Mouse (Mus musculus) lung, embryonic 16.5 days (tissue): ENCODE results near the gene Trabd. TPM values are rescaled to one million over a fixed set of nuclear protein-coding genes. Genes with fewer than 3 reads are reported as not detected.

Experiments used
- ATAC-seq: fragments of 200-750 bp; cut with Nextera tagmentation; 2 replicates; pipeline ENCODE4 v1.8.0; 2017; ENCODE audit warnings: low read depth, mild to moderate bottlenecking, moderate library complexity
- H3K27ac ChIP-seq: fragments of 300-500 bp; sonication (generic); 2 replicates; pipeline ENCODE4 v1.5.1; 2014; ENCODE audit warnings: mild to moderate bottlenecking, control low read depth, low read length
- H3K27me3 ChIP-seq: fragments of 300-500 bp; sonication (generic); 2 replicates; pipeline ENCODE4 v1.6.1; 2014; ENCODE audit warnings: low read depth, low read length, mixed read lengths; ENCODE audit not compliant: control insufficient read depth, insufficient read depth
- H3K36me3 ChIP-seq: fragments of 300-500 bp; sonication (generic); 2 replicates; pipeline ENCODE4 v1.6.1; 2014; ENCODE audit warnings: low read length; ENCODE audit not compliant: control insufficient read depth, insufficient read depth
- H3K4me1 ChIP-seq: fragments of 300-500 bp; sonication (generic); replicated peaks from 2 replicates; pipeline ENCODE4 v1.6.1; 2014; ENCODE audit warnings: low read length, mixed read lengths; ENCODE audit not compliant: control insufficient read depth, insufficient read depth
- H3K4me2 ChIP-seq: fragments of 300-500 bp; sonication (generic); 2 replicates; pipeline ENCODE4 v1.6.1; 2014; ENCODE audit warnings: low read depth, low read length, control low read depth
- H3K4me3 ChIP-seq: fragments of 300-500 bp; sonication (generic); 2 replicates; pipeline ENCODE4 v1.5.1; 2014; ENCODE audit warnings: mild to moderate bottlenecking, low read length, control low read depth
- H3K9ac ChIP-seq: fragments of 300-500 bp; sonication (generic); 2 replicates; pipeline ENCODE4 v1.6.1; 2014; ENCODE audit warnings: low read length, control low read depth
- H3K9me3 ChIP-seq: fragments of 300-500 bp; sonication (generic); 2 replicates; pipeline ENCODE4 v1.6.1; 2016; ENCODE audit warnings: low read length; ENCODE audit not compliant: control insufficient read depth
- WGBS: fragments of 180-500 bp; shearing (Covaris S2); extraction: QIAGEN DNeasy Blood & Tissue Kit; methylation state at CpG from one replicate; pipeline ENCODE4 v1.1.7; 2014; 5-methylcytosine and 5-hydroxymethylcytosine counted together
- polyA plus RNA-seq: library from polyadenylated mRNA; unstranded; fragments of >200 nt; fragmentation: Nextera tagmentation; extraction: Ambion mirVana; gene quantifications from 2 replicates; pipeline ENCODE4 v1.2.1, GENCODE M21; 2015

Trabd gene
- polyA plus RNA-seq, 1 experiment from 2014 or later, result 48.9 TPM

DNA sequence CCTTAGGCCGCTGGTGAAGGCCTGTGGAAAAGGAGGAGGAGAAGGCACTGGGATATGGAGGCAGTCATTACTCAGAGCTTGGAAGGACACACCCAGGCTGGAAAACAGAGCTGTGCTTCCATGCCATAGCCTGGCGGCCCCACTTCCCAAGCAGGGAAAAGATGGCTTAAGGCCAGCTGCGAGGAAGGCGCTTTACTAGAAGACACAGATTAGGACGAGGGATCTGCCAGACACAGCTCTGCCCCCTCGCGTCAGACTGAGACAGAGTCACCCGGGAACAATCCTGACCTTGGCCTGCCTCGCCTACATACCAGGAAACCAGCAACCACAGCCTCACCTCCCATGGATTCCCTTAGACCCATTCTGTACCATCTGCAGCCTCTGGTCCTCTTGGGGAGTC, 35.2 kb downstream of the Trabd start:
- ATAC-seq, result no peak
- Histone ChIP-seq H3K4me3 (no peak overlapping the region), H3K36me3 (peaks cover 59% of the 10 kb centered on the region), H3K4me1 (no peaks in the 10 kb centered on the region), H3K4me2 (no peak overlapping the region), H3K9ac (no peak overlapping the region), H3K9me3 (no peaks in the 10 kb centered on the region), H3K27ac (no peak overlapping the region), H3K27me3 (no peaks in the 10 kb centered on the region)
- WGBS, result 73% methylated on average over 9 of the region's 9 CpGs

GRCm38 (mm10) chr15:89118007-89118406, 43.1 kb downstream of the Trabd start:
- H3K4me1 ChIP-seq, result peaks cover 16% of the 10 kb centered on the region
- ATAC-seq, result no peak
- H3K9me3 ChIP-seq, result no peaks in the 10 kb centered on the region

DNA sequence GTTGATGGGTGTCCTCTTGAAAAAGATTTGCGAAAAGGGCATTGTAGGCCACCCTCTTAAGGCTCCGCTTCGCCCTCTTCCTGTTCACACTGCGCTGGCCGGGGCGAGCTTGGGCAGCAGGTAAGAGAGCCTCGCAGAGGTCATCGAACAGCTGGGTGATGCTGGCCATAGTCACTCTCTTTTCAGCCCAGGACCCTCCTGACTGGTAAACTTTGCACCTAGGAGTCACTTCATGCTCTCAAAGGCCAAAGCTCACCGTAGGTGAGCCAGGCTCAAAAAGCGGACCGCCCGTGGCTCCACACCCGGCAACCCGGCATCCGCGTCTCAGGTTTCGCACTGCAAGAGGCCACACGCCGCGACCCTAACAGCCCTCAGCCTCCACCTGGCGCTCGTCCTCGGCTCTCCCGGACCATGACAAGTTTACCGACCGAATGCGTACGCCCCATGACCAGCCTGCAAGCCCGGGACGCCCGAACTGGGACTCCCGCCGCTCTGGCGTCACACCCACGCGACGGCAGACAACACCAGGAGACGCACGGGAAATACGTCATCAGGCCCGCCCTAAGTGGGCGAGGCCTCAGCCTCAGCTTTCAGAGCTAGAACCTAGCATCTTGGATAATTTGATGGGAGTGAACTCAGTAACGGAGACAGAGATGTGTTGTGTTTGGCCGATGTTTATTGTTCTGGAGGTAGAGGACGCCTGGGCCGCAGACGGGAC, 47.9 kb downstream of the Trabd start, which contains the start of gene Tubgcp6:
Gene Tubgcp6, minus strand, starts transcription at position 464 of the 718 bp plus-strand sequence.
- no peaks in the 10 kb centered on the region for H3K9me3 ChIP-seq
- H3K36me3 ChIP-seq, result peaks cover 5% of the 10 kb centered on the region; the same call in 1 of the 2 replicates
- H3K27ac ChIP-seq, result peak within 1 kb of the TSS; percentile 39
- H3K9ac ChIP-seq, result peak within 1 kb of the TSS; percentile 83
- ATAC-seq, result peak; percentile 88
- under 1% methylated on average over 47 of the region's 47 CpGs for WGBS
- H3K4me3 ChIP-seq, result peak within 1 kb of the TSS; percentile 78
- H3K4me1 ChIP-seq, result peaks cover 28% of the 10 kb centered on the region
- no peaks in the 10 kb centered on the region for H3K27me3 ChIP-seq
- peak within 1 kb of the TSS; percentile 95 for H3K4me2 ChIP-seq

More at GRCm38 (mm10) chr15:89118007-89118406, 43.1 kb downstream of the Trabd start:
- Histone ChIP-seq H3K4me2 (no peak overlapping the region), H3K27ac (no peak overlapping the region), H3K36me3 (peaks cover 24% of the 10 kb centered on the region), H3K27me3 (no peaks in the 10 kb centered on the region), H3K9ac (no peak overlapping the region), H3K4me3 (no peak overlapping the region)

GRCm38 (mm10) chr15:89123595-89123994, 48.7 kb downstream of the Trabd start:
- Histone ChIP-seq H3K36me3 (peaks cover 5% of the 10 kb centered on the region; the same call in 1 of the 2 replicates), H3K27me3 (no peaks in the 10 kb centered on the region), H3K4me2 (peak overlapping the region; percentile 95), H3K4me3 (peak overlapping the region; percentile 78), H3K9me3 (no peaks in the 10 kb centered on the region), H3K27ac (peak overlapping the region; percentile 39), H3K4me1 (peaks cover 32% of the 10 kb centered on the region), H3K9ac (peak overlapping the region; percentile 83)
- WGBS, result 23% methylated on average over 11 of the region's 11 CpGs
- 0 out of 2 replicates have a peak, but pooled peaks have one; percentile 12 for ATAC-seq

- Histone ChIP-seq H3K27ac (no peak overlapping the region), H3K9ac (no peak overlapping the region), H3K9me3 (no peaks in the 10 kb centered on the region), H3K27me3 (no peaks in the 10 kb centered on the region), H3K4me3 (no peak overlapping the region), H3K4me2 (no peak overlapping the region), H3K36me3 (peaks cover 2% of the 10 kb centered on the region; the same call in 1 of the 2 replicates), H3K4me1 (peaks cover 35% of the 10 kb centered on the region)
- 81% methylated on average over 3 of the region's 3 CpGs for WGBS
- no peak for ATAC-seq
Measured at GRCm38 (mm10) chr15:89124312-89124711, 49.4 kb downstream of the Trabd start.

DNA sequence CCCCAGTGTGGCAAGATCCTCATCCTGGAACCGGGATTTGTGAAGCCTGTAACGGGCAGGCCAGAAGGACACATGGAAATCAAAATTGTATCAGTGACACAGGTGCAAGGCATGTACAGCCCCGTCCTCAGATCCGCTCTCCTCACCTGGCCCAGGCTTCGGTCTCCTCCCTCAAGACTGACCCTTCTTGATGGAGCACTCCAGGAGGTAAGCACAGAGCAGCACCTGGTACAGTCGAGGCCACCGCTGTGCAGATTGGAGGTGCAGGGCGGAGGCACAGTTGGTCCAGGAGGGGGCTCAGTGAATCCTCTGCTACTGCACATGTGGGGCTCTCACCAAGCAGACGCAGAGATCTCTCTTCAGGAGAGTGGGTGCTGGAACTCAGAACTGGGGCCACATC, 50.4 kb downstream of the Trabd start:
- Histone ChIP-seq H3K4me1 (peaks cover 35% of the 10 kb centered on the region), H3K4me2 (no peak overlapping the region), H3K27ac (no peak overlapping the region), H3K4me3 (no peak overlapping the region), H3K36me3 (0 out of 2 replicates have a peak, but pooled peaks cover 2% of the 10 kb centered on the region), H3K9me3 (no peaks in the 10 kb centered on the region), H3K27me3 (no peaks in the 10 kb centered on the region), H3K9ac (no peak overlapping the region)
- ATAC-seq, result no peak
- 89% methylated on average over 9 of the region's 9 CpGs for WGBS

DNA sequence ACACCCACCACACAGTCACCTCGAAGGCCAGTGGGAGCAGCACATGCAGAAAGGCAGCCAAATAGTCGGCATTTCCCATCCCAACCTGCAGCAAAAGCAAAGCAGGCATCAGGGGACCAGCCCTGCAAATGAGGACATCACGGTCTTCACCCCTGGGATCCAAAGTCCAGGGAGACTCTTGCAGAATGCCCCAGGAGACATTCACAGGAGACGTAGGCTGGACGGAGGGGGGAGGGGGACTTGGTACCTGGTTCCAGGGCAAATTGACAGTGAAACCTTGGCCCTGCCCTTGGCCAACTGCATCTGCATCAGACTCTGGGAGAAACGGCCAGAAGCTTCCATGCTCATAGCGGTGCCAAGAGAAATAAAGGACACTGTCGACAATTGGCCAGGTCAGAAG, 51.7 kb downstream of the Trabd start:
- ATAC-seq, result no peak
- H3K9me3 ChIP-seq, result no peaks in the 10 kb centered on the region
- H3K27me3 ChIP-seq, result no peaks in the 10 kb centered on the region
- 0 out of 2 replicates have a peak, but pooled peaks cover 2% of the 10 kb centered on the region for H3K36me3 ChIP-seq
- no peak overlapping the region for H3K4me2 ChIP-seq
- H3K27ac ChIP-seq, result no peak overlapping the region
- peaks cover 26% of the 10 kb centered on the region for H3K4me1 ChIP-seq
- no peak overlapping the region for H3K9ac ChIP-seq
- 82% methylated on average over 8 of the region's 8 CpGs for WGBS
- H3K4me3 ChIP-seq, result no peak overlapping the region

GRCm38 (mm10) chr15:89127364-89127940, 52.5 kb downstream of the Trabd start:
- Histone ChIP-seq H3K9me3 (no peaks in the 10 kb centered on the region), H3K36me3 (0 out of 2 replicates have a peak, but pooled peaks cover 2% of the 10 kb centered on the region), H3K4me3 (peak overlapping the region; percentile 78), H3K4me2 (peak overlapping the region; percentile 93), H3K27ac (no peak overlapping the region), H3K27me3 (no peaks in the 10 kb centered on the region), H3K9ac (peak overlapping the region; percentile 87), H3K4me1 (peaks cover 19% of the 10 kb centered on the region)
- 84% methylated on average over 8 of the region's 8 CpGs for WGBS
- no peak for ATAC-seq
